Mouse (Mus musculus): ENCODE results near the gene Wipi1. TPM values are rescaled to one million over a fixed set of nuclear protein-coding genes. Genes with fewer than 3 reads are reported as not detected.

The Wipi1 gene
- polyA plus RNA-seq, 1 experiment = 20.4 TPM

- H3K4me3 ChIP-seq (replicated peaks; ENCODE audit: insufficient read depth, low read depth, low read length) = no peak overlapping the region
- TF ChIP-seq CTCF (IDR thresholded peaks at IDR 0.05; ENCODE audit: borderline replicate concordance, insufficient read depth, low read depth, low read length) = no peak
- no peak for TF ChIP-seq POLR2A (IDR thresholded peaks at IDR 0.05; ENCODE audit: borderline replicate concordance, insufficient read depth, low read length)
- H3K4me1 ChIP-seq (ENCODE audit: control insufficient read depth, insufficient read depth, low read length) = no peaks in the 10 kb centered on the region
- WGBS = 91% methylated on average over 11 of the region's 11 CpGs
- no peak for DNase-seq
- no peak overlapping the region for H3K27ac ChIP-seq (ENCODE audit: insufficient read depth, low read length)
- no peaks in the 10 kb centered on the region for H3K27me3 ChIP-seq (ENCODE audit: control insufficient read depth, insufficient read depth, low read length)
Measured at GRCm38 (mm10) chr11:109557419-109557818, 54.3 kb downstream of the Wipi1 start.

DNA sequence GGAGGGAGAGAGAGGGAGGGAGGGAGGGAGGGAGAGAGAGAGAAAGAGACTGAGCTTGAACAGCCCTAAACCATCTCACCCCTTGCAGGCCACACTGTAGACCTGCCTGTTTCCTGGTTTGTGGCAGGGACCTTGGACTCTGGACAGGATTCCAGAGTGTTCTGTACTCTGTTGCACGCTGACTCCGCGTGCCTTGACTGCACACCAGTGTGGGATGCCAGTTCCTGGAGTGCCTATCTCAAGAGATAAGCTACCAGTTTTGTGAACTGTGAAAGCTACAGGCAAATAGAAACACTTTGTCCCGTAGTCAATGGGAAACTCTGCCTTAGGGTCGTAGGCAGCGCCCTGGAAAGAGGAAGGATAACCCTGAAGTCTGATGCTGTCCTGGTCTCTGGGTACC is 55.6 kb downstream of the Wipi1 start:
- Histone ChIP-seq H3K27ac (ENCODE audit: insufficient read depth, low read length) (no peak overlapping the region), H3K4me1 (ENCODE audit: control insufficient read depth, insufficient read depth, low read length) (no peaks in the 10 kb centered on the region), H3K4me3 (replicated peaks; ENCODE audit: insufficient read depth, low read depth, low read length) (no peak overlapping the region), H3K27me3 (ENCODE audit: control insufficient read depth, insufficient read depth, low read length) (no peaks in the 10 kb centered on the region)
- 82% methylated on average over 6 of the region's 6 CpGs for WGBS
- DNase-seq = no peak
- TF ChIP-seq POLR2A (IDR thresholded peaks at IDR 0.05; ENCODE audit: borderline replicate concordance, insufficient read depth, low read length) = no peak
- TF ChIP-seq CTCF (IDR thresholded peaks at IDR 0.05; ENCODE audit: borderline replicate concordance, insufficient read depth, low read depth, low read length) = no peak

DNA sequence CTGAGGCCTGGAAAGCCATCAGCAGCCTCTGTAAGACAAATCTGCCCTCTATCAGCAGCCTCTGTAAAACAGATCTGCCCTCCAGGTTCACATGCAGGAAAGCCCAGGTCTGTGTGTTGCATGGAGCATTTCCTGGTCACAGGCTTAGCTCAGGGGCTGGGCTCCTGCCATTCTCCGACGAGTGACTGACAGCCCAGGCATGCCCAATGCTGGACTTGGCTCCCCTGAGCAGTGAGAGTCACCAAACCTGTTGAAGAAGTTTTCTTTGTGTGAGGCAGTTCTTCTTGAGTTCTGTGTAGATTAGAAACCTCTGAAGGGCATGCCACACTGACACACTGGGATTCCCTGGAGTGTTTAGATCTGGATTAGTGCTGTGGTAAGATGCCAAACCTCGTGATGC is 57.3 kb downstream of the Wipi1 start:
- TF ChIP-seq CTCF (IDR thresholded peaks at IDR 0.05; ENCODE audit: borderline replicate concordance, insufficient read depth, low read depth, low read length) = no peak
- TF ChIP-seq POLR2A (IDR thresholded peaks at IDR 0.05; ENCODE audit: borderline replicate concordance, insufficient read depth, low read length) = no peak
- Histone ChIP-seq H3K27ac (ENCODE audit: insufficient read depth, low read length) (no peak overlapping the region), H3K4me3 (replicated peaks; ENCODE audit: insufficient read depth, low read depth, low read length) (no peak overlapping the region), H3K4me1 (ENCODE audit: control insufficient read depth, insufficient read depth, low read length) (no peaks in the 10 kb centered on the region), H3K27me3 (ENCODE audit: control insufficient read depth, insufficient read depth, low read length) (no peaks in the 10 kb centered on the region)
- no peak for DNase-seq
- WGBS = 41% methylated on average over 3 of the region's 3 CpGs

GRCm38 (mm10) chr11:109553921-109554320 is 57.8 kb downstream of the Wipi1 start:
- H3K4me3 ChIP-seq (replicated peaks; ENCODE audit: insufficient read depth, low read depth, low read length) = no peak overlapping the region
- TF ChIP-seq CTCF (IDR thresholded peaks at IDR 0.05; ENCODE audit: borderline replicate concordance, insufficient read depth, low read depth, low read length) (no peak), POLR2A (IDR thresholded peaks at IDR 0.05; ENCODE audit: borderline replicate concordance, insufficient read depth, low read length) (no peak)
- 91% methylated on average over 4 of the region's 4 CpGs for WGBS
- no peaks in the 10 kb centered on the region for H3K27me3 ChIP-seq (ENCODE audit: control insufficient read depth, insufficient read depth, low read length)
- H3K4me1 ChIP-seq (ENCODE audit: control insufficient read depth, insufficient read depth, low read length) = no peaks in the 10 kb centered on the region
- no peak overlapping the region for H3K27ac ChIP-seq (ENCODE audit: insufficient read depth, low read length)
- DNase-seq = no peak

GRCm38 (mm10) chr11:109549599-109550290 is 62.0 kb downstream of the Wipi1 start:
- TF ChIP-seq POLR2A (IDR thresholded peaks at IDR 0.05; ENCODE audit: borderline replicate concordance, insufficient read depth, low read length) = no peak
- no peak for TF ChIP-seq CTCF (IDR thresholded peaks at IDR 0.05; ENCODE audit: borderline replicate concordance, insufficient read depth, low read depth, low read length)
- DNase-seq = no peak
- Histone ChIP-seq H3K27me3 (ENCODE audit: control insufficient read depth, insufficient read depth, low read length) (no peaks in the 10 kb centered on the region), H3K27ac (ENCODE audit: insufficient read depth, low read length) (no peak overlapping the region), H3K4me3 (replicated peaks; ENCODE audit: insufficient read depth, low read depth, low read length) (no peak overlapping the region), H3K4me1 (ENCODE audit: control insufficient read depth, insufficient read depth, low read length) (no peaks in the 10 kb centered on the region)
- 63% methylated on average over 5 of the region's 5 CpGs for WGBS

DNA sequence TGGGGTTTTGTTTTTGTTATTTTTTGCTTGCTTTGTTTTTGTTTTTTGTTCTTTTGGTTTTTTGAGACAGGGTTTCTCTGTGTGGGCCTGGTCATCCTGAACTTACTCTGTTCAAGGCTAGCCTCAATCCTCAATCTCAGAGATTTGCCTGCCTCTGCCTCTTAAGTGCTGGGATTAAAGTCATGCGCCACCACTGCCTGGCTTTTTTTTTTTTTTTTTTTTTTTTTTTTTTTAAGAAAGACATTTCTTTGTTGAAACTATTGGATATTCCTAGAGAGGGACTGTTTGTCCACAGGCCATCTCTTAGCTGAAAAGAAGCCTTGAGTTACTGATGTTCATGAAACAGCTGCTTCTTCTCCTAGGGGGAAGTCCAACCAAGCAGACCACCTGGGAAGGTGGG is 64.1 kb downstream of the Wipi1 start:
- H3K27ac ChIP-seq (ENCODE audit: insufficient read depth, low read length) = no peak overlapping the region
- WGBS = 100% methylated on average over 1 of the region's 1 CpGs
- TF ChIP-seq POLR2A (IDR thresholded peaks at IDR 0.05; ENCODE audit: borderline replicate concordance, insufficient read depth, low read length) (no peak), CTCF (IDR thresholded peaks at IDR 0.05; ENCODE audit: borderline replicate concordance, insufficient read depth, low read depth, low read length) (no peak)
- DNase-seq = no peak
- H3K4me3 ChIP-seq (replicated peaks; ENCODE audit: insufficient read depth, low read depth, low read length) = no peak overlapping the region
- H3K4me1 ChIP-seq (ENCODE audit: control insufficient read depth, insufficient read depth, low read length) = no peaks in the 10 kb centered on the region
- no peaks in the 10 kb centered on the region for H3K27me3 ChIP-seq (ENCODE audit: control insufficient read depth, insufficient read depth, low read length)

DNA sequence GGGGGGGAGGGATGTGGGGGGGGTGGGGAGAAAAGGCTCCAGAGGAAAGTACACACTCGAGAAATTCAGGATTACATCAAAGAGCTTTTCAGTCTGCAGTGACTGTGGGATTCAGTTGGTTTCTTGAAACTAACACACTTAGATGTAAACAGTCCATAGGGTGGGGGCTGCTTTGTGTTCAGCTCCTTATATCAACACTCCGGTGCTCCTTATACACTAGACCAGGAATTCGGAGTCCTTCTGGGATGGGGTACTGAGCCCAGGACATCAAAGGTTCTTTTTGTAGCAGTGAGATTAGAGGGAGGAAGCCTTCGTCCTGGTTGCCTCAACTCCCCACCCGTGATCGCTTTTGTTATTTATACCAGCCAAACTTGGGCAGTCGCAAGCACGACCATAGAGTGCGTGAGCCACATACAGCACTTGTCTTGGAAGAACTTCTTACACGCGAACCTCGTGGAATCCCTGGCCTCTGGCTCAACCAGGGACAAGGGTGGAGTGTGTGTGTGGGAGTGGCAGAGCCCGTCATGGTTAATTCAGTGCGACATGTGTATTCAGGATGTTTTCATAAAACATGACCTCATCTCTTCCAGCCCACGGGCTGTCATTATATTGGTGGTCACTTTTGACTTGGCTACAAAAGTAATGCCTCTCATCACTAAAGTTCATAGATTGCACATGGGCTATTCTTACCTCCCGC is 65.3 kb downstream of the Wipi1 start:
- Histone ChIP-seq H3K27me3 (ENCODE audit: control insufficient read depth, insufficient read depth, low read length) (no peaks in the 10 kb centered on the region), H3K4me1 (ENCODE audit: control insufficient read depth, insufficient read depth, low read length) (no peaks in the 10 kb centered on the region), H3K4me3 (replicated peaks; ENCODE audit: insufficient read depth, low read depth, low read length) (no peak overlapping the region), H3K27ac (ENCODE audit: insufficient read depth, low read length) (no peak overlapping the region)
- no peak for DNase-seq
- no peak for TF ChIP-seq CTCF (IDR thresholded peaks at IDR 0.05; ENCODE audit: borderline replicate concordance, insufficient read depth, low read depth, low read length)
- WGBS = 69% methylated on average over 16 of the region's 16 CpGs

DNA sequence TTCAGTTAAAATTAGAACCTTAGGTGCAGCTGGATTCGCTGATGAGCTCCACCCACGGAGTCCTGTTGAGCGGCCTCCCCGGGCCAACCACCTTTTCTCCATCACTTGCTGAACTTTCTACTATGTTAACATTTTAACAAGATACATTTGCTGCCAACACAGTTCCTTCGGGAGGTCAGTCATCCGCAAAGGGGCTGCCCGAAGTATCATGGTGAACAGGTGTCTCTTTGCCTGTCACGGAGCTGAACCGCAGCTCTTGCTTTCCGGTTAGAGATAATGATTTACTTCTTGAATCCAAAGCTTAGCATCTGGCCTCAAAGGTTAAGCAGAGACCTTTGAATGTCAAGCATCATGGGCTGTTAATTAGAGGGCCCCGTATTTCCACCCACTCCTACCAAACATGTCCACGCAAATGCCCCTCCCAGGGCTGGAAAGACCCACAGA is 66.0 kb downstream of the Wipi1 start:
- Histone ChIP-seq H3K4me1 (ENCODE audit: control insufficient read depth, insufficient read depth, low read length) (no peaks in the 10 kb centered on the region), H3K27me3 (ENCODE audit: control insufficient read depth, insufficient read depth, low read length) (no peaks in the 10 kb centered on the region), H3K4me3 (replicated peaks; ENCODE audit: insufficient read depth, low read depth, low read length) (no peak overlapping the region), H3K27ac (ENCODE audit: insufficient read depth, low read length) (no peak overlapping the region)
- DNase-seq = no peak
- WGBS = 67% methylated on average over 12 of the region's 12 CpGs
- TF ChIP-seq POLR2A (IDR thresholded peaks at IDR 0.05; ENCODE audit: borderline replicate concordance, insufficient read depth, low read length) (no peak), CTCF (IDR thresholded peaks at IDR 0.05; ENCODE audit: borderline replicate concordance, insufficient read depth, low read depth, low read length) (no peak)
